Mouse (Mus musculus): Measurements from ENCODE around the gene Shq1.

- no peak for TF ChIP-seq CTCF (IDR thresholded peaks at IDR 0.05; ENCODE audit: control insufficient read depth, insufficient read depth, insufficient read length)
- TF ChIP-seq CEBPB (IDR thresholded peaks at IDR 0.05; ENCODE audit: low read depth) = no peak
- no peak for TF ChIP-seq MYOD1 (IDR thresholded peaks at IDR 0.05; ENCODE audit: control insufficient read depth, insufficient read length, low read depth)
- no peak for TF ChIP-seq MYOG (IDR thresholded peaks at IDR 0.05; ENCODE audit: control insufficient read depth, extremely low read depth, insufficient read length)
Measured at GRCm38 (mm10) chr6:100542154-100542997, 128.6 kb downstream of the Shq1 start.

Data from C2C12 (cell line).